Mouse (Mus musculus): Measurements from ENCODE around the gene Sash1.

The Sash1 gene

GRCm38 (mm10) chr10:8898831-8899511, 13.1 kb upstream of the Sash1 start:
- DNase-seq (ENCODE audit: low spot score), result no peak

- no peak for DNase-seq (ENCODE audit: low spot score)
Observed at GRCm38 (mm10) chr10:8898099-8898777, 12.4 kb upstream of the Sash1 start.

GRCm38 (mm10) chr10:8894965-8895515, 9.2 kb upstream of the Sash1 start:
- no peak for DNase-seq (ENCODE audit: low spot score)

- DNase-seq (ENCODE audit: low spot score), result no peak
Observed at GRCm38 (mm10) chr10:8890511-8890910, 4.6 kb upstream of the Sash1 start.

GRCm38 (mm10) chr10:8889341-8889740, 3.5 kb upstream of the Sash1 start:
- DNase-seq (ENCODE audit: low spot score), result no peak

GRCm38 (mm10) chr10:8886528-8886854, 621 bp upstream of the Sash1 start:
- DNase-seq (ENCODE audit: low spot score), result no peak

- DNase-seq (ENCODE audit: low spot score), result peak; percentile 8
Observed at GRCm38 (mm10) chr10:8885201-8885600, 669 bp downstream of the Sash1 start.

GRCm38 (mm10) chr10:8884565-8884964, 1.3 kb downstream of the Sash1 start:
- no peak for DNase-seq (ENCODE audit: low spot score)

- DNase-seq (ENCODE audit: low spot score), result no peak
Observed at GRCm38 (mm10) chr10:8883686-8884085, 2.2 kb downstream of the Sash1 start.

GRCm38 (mm10) chr10:8881736-8882135, 4.1 kb downstream of the Sash1 start:
- no peak for DNase-seq (ENCODE audit: low spot score)

- DNase-seq (ENCODE audit: low spot score), result no peak
Observed at GRCm38 (mm10) chr10:8880950-8881675, 4.8 kb downstream of the Sash1 start.

GRCm38 (mm10) chr10:8878824-8879223, 7.0 kb downstream of the Sash1 start:
- DNase-seq (ENCODE audit: low spot score), result no peak

- DNase-seq (ENCODE audit: low spot score), result no peak
Observed at GRCm38 (mm10) chr10:8878381-8878780, 7.5 kb downstream of the Sash1 start.

GRCm38 (mm10) chr10:8873631-8874370, 12.1 kb downstream of the Sash1 start:
- no peak for DNase-seq (ENCODE audit: low spot score)

- no peak for DNase-seq (ENCODE audit: low spot score)
Observed at GRCm38 (mm10) chr10:8872788-8873187, 13.1 kb downstream of the Sash1 start.

- no peak for DNase-seq (ENCODE audit: low spot score)
Observed at GRCm38 (mm10) chr10:8871935-8872334, 13.9 kb downstream of the Sash1 start.

- DNase-seq (ENCODE audit: low spot score), result no peak
Observed at GRCm38 (mm10) chr10:8870368-8870767, 15.5 kb downstream of the Sash1 start.

GRCm38 (mm10) chr10:8866062-8866642, 19.7 kb downstream of the Sash1 start:
- no peak for DNase-seq (ENCODE audit: low spot score)

- no peak for DNase-seq (ENCODE audit: low spot score)
Observed at GRCm38 (mm10) chr10:8860655-8861054, 25.2 kb downstream of the Sash1 start.

GRCm38 (mm10) chr10:8858718-8859117, 27.2 kb downstream of the Sash1 start:
- DNase-seq (ENCODE audit: low spot score), result no peak

- no peak for DNase-seq (ENCODE audit: low spot score)
Observed at GRCm38 (mm10) chr10:8856942-8857341, 28.9 kb downstream of the Sash1 start.

- no peak for DNase-seq (ENCODE audit: low spot score)
Observed at GRCm38 (mm10) chr10:8853326-8853725, 32.5 kb downstream of the Sash1 start.
